ENCODE assay signal across 16 mouse cellular contexts in the genomic region with DNA sequence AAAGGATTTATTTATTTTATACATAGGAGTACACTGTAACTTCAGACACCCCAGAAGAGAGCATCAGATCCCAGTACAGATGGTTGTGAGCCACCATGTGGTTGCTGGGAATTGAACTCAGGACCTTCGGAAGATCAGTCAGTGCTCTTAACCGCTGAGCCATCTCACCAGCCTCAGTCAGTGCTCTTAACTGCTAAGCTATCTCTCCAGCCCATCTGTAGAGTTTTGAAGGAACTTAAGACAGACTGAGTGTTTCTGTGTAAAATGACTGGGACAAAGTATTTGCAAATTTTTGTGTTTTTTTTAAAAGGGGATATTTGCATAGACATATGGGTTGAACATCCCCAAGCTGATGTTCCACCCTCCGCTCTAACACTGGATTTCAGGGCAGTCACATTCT.
"Had no signal": no experiment of that assay in that cellular context is flagged by ENCODE, and none has a peak within 500 bp of the region (broad histone marks: within the 10 kb centered on the region; RNA-seq: fewer than 3 reads in every experiment).

No protein-coding gene starts in this region.

- H3K9me3 ChIP-seq: neural tube, embryonic 15.5 days; stomach, embryonic 15.5 days had no signal

- DNase-seq: retina, postnatal 1 day; right cerebral cortex, adult 18-20 months; right cerebral cortex, postnatal 14 days; right cerebral cortex, postnatal 25 days; right cerebral cortex, postnatal 4 days; spleen, adult 18-20 months; thymus, adult 18-20 months; thymus, adult 2 months; thymus, postnatal 14 days; thymus, postnatal 25 days; thymus, postnatal 36 days; thymus, postnatal 4 days had no signal

- H3K4me1 ChIP-seq: neural tube, embryonic 13.5 days; neural tube, embryonic 15.5 days; stomach, embryonic 15.5 days had no signal

- H3K27ac ChIP-seq: neural tube, embryonic 13.5 days; neural tube, embryonic 15.5 days; stomach, embryonic 15.5 days; stomach, postnatal 0 days had no signal

- H3K36me3 ChIP-seq: stomach, embryonic 15.5 days had no signal

- H3K9ac ChIP-seq: neural tube, embryonic 13.5 days; neural tube, embryonic 15.5 days; stomach, embryonic 15.5 days had no signal

- H3K27me3 ChIP-seq: neural tube, embryonic 13.5 days; neural tube, embryonic 15.5 days; stomach, embryonic 15.5 days had no signal

- H3K4me3 ChIP-seq: neural tube, embryonic 13.5 days; neural tube, embryonic 15.5 days; stomach, embryonic 15.5 days had no signal
